Mouse (Mus musculus): Measurements from ENCODE around the gene AW822073.
"Not testable (repeated sequence)": the region's sequence is repeated elsewhere in the genome, so short reads cannot be mapped to it uniquely, and the experiment has no call there.

AW822073 gene

DNA sequence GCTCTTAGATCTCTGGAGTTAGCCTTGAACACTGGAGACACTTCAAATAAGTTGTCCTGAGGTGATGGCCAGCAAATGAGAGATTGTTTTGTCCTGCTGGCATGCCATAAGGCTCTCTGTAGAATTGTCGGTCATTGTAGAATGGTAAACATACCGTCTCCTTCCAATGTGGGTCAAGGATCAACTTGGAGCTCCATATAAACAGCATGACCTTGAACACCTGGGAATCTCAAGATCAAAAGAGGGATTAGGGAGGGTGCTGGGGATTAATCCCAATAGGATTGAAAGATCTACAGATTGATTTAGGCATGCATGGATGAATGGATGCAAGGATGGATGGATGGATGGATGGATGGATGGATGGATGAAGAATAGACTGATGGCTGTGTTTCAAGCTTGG lies 3.2 kb downstream of the AW822073 start:
- DNase-seq (ENCODE audit: low spot score): not testable (repeated sequence)

- DNase-seq (ENCODE audit: low spot score): no peak
These were observed 4.0 kb downstream of the AW822073 start for GRCm38 (mm10) chr10:58220726-58221125.

GRCm38 (mm10) chr10:58217366-58217765 lies 7.4 kb downstream of the AW822073 start:
- DNase-seq (ENCODE audit: low spot score): no peak

- DNase-seq (ENCODE audit: low spot score): no peak
These were observed 9.4 kb downstream of the AW822073 start for GRCm38 (mm10) chr10:58215353-58215752.

DNA sequence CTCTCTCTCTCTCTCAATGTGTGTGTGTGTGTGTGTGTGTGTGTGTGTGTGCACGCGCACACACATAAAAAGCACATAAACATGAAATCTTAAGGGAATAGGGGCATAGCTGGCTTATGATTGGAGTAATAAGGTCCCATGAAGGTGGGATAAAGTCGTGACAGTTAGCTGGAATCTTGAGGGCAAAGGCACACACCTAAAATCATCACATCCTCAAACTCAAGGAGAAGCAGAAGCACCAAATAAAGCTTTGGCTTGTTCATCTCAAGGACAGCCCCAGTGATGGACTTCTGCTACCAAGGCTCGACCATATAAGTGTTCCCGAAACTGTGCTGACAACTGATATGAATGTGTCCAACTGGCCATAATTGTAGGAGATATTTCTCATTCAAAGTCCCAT lies 9.8 kb downstream of the AW822073 start:
- no peak for DNase-seq (ENCODE audit: low spot score)

GRCm38 (mm10) chr10:58214497-58214896 lies 10.2 kb downstream of the AW822073 start:
- no peak for DNase-seq (ENCODE audit: low spot score)

DNA sequence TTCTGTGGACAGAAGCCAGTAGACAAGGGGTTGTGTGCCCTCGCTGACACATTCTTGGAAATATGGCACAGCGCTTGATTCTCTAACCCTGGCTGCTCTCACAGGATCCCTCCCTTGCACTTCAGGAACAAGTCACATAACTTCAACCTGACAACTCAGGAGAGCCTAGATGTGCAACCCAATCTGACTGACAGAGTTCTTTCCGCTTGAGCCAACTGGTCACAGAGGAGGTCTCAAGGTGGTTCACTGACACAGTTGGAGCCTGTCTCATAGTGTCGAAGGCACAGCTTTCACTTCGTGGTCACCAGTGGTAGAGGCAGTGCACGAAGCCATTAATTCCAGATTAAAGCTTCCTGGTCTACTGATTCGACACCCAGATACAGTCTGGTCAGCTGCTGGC lies 12.5 kb downstream of the AW822073 start:
- DNase-seq (ENCODE audit: low spot score): no peak

GRCm38 (mm10) chr10:58211213-58211612 lies 13.5 kb downstream of the AW822073 start:
- no peak for DNase-seq (ENCODE audit: low spot score)

DNA sequence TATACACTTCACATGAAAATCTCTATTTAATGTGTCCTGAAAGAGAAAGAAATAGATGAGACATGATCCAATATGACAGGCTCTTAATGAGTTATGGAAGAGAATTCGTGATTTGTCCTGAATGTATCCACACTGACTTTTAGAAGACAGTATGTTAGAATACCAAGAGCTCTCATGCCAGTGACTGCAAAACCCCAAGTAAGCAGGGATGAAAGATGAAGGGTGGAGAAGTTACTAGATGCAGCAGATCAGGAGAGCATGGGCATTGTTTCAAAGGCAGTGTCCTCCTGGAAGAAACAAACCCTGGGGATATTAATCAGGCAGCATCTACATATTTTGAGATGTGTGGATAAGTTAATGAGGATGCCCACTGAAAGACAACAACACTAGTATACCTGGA lies 14.2 kb downstream of the AW822073 start:
- no peak for DNase-seq (ENCODE audit: low spot score)

GRCm38 (mm10) chr10:58209710-58210467 lies 14.8 kb downstream of the AW822073 start:
- DNase-seq (ENCODE audit: low spot score): no peak

GRCm38 (mm10) chr10:58206639-58207404 lies 17.9 kb downstream of the AW822073 start:
- no peak for DNase-seq (ENCODE audit: low spot score)

GRCm38 (mm10) chr10:58205986-58206385 lies 18.7 kb downstream of the AW822073 start:
- DNase-seq (ENCODE audit: low spot score): no peak
